Mouse (Mus musculus) lung, postnatal 0 days (tissue): ENCODE measurements around the gene Gstm1. TPM values are rescaled to one million over a fixed set of nuclear protein-coding genes. Genes with fewer than 3 reads are reported as not detected.
A peak's percentile ranks its signal among the peaks of the same experiment; 100 is the strongest.

Experiments
- ATAC-seq: fragments of 200-750 bp; cut with Nextera tagmentation; 2 replicates; pipeline ENCODE4 v1.8.0; 2017; ENCODE audit warnings: moderate library complexity
- DNase-seq: peaks from one replicate; pipeline ENCODE4 v3.0.0-alpha.2; 2016; ENCODE audit warnings: low spot score
- H3K27ac ChIP-seq: fragments of 300-500 bp; sonication (generic); 2 replicates; pipeline ENCODE4 v1.5.1; 2014; ENCODE audit warnings: antibody characterized with exemption, mild to moderate bottlenecking, low read length, mixed read lengths
- H3K27me3 ChIP-seq: fragments of 300-500 bp; sonication (generic); replicated peaks from 2 replicates; pipeline ENCODE4 v1.6.1; 2014; ENCODE audit warnings: low read length, mixed read lengths; ENCODE audit not compliant: insufficient read depth
- H3K36me3 ChIP-seq: fragments of 300-500 bp; sonication (generic); 2 replicates; pipeline ENCODE4 v1.6.1; 2014; ENCODE audit warnings: low read length, mixed read lengths; ENCODE audit not compliant: insufficient read depth
- H3K4me1 ChIP-seq: fragments of 300-500 bp; sonication (generic); 2 replicates; pipeline ENCODE4 v1.6.1; 2014; ENCODE audit warnings: antibody characterized with exemption, low read depth, low read length, mixed read lengths; ENCODE audit not compliant: insufficient read depth
- H3K4me2 ChIP-seq: fragments of 300-500 bp; sonication (generic); replicated peaks from 2 replicates; pipeline ENCODE4 v1.6.1; 2014; ENCODE audit warnings: low read depth, mild to moderate bottlenecking, low read length, moderate library complexity, mixed read lengths
- H3K4me3 ChIP-seq: fragments of 300-500 bp; sonication (generic); 2 replicates; pipeline ENCODE4 v1.5.1; 2014; ENCODE audit warnings: low read depth, low read length
- H3K9ac ChIP-seq: fragments of 300-500 bp; sonication (generic); replicated peaks from 2 replicates; pipeline ENCODE4 v1.6.1; 2014; ENCODE audit warnings: low read depth, mild to moderate bottlenecking
- H3K9me3 ChIP-seq: fragments of 300-500 bp; sonication (generic); 2 replicates; pipeline ENCODE4 v1.6.1; 2016; ENCODE audit warnings: low read length, mixed read lengths
- CTCF ChIP-seq: IDR thresholded peaks from 2 replicates; pipeline ENCODE4 v1.5.1; 2016; ENCODE audit warnings: antibody characterized with exemption, mild to moderate bottlenecking
- EP300 ChIP-seq: IDR thresholded peaks from 2 replicates; pipeline ENCODE4 v1.6.1; 2016; ENCODE audit warnings: antibody characterized with exemption, mild to moderate bottlenecking, control low read depth
- WGBS: fragments of 180-500 bp; shearing (Covaris S2); extraction: QIAGEN DNeasy Blood & Tissue Kit; methylation state at CpG from one replicate; pipeline ENCODE4 v1.1.7; 2014; 5-methylcytosine and 5-hydroxymethylcytosine counted together
- polyA plus RNA-seq: library from polyadenylated mRNA; unstranded; fragments of >200 nt; fragmentation: Nextera tagmentation; extraction: Ambion mirVana; gene quantifications from 2 replicates; pipeline ENCODE4 v1.2.1, GENCODE M21; 2015

Gstm1 gene
- polyA plus RNA-seq, 1 experiment from 2014 or later = 249 TPM

- Histone ChIP-seq H3K4me2 (no peak overlapping the region), H3K27me3 (no peaks in the 10 kb centered on the region), H3K4me3 (no peak overlapping the region), H3K9ac (no peak overlapping the region), H3K36me3 (no peaks in the 10 kb centered on the region), H3K27ac (no peak overlapping the region), H3K9me3 (no peaks in the 10 kb centered on the region), H3K4me1 (no peaks in the 10 kb centered on the region)
- TF ChIP-seq CTCF = no peak
- 84% methylated on average over 5 of the region's 5 CpGs for WGBS
- DNase-seq (no peak), ATAC-seq (no peak)
These were observed 32.7 kb upstream of the Gstm1 start for GRCm38 (mm10) chr3:108050493-108050892.

- 35% methylated on average over 3 of the region's 3 CpGs for WGBS
These were observed 30.5 kb upstream of the Gstm1 start for GRCm38 (mm10) chr3:108048306-108048705.

GRCm38 (mm10) chr3:108046944-108047655, 29.3 kb upstream of the Gstm1 start:
- H3K27ac ChIP-seq = no peak overlapping the region
- no peak overlapping the region for H3K4me2 ChIP-seq
- H3K36me3 ChIP-seq = no peaks in the 10 kb centered on the region
- WGBS = 76% methylated on average over 2 of the region's 2 CpGs
- no peak overlapping the region for H3K4me3 ChIP-seq
- TF ChIP-seq CTCF (no peak), EP300 (no peak)
- no peaks in the 10 kb centered on the region for H3K9me3 ChIP-seq
- H3K4me1 ChIP-seq = no peaks in the 10 kb centered on the region; the same call in 1 of the 2 replicates
- H3K27me3 ChIP-seq = no peaks in the 10 kb centered on the region
- no peak overlapping the region for H3K9ac ChIP-seq
- DNase-seq (no peak), ATAC-seq (no peak)

More at GRCm38 (mm10) chr3:108048306-108048705, 30.5 kb upstream of the Gstm1 start:
- H3K4me2 ChIP-seq = no peak overlapping the region
- no peaks in the 10 kb centered on the region for H3K9me3 ChIP-seq
- no peak overlapping the region for H3K9ac ChIP-seq
- no peak overlapping the region for H3K27ac ChIP-seq
- H3K27me3 ChIP-seq = no peaks in the 10 kb centered on the region
- no peak overlapping the region for H3K4me3 ChIP-seq
- no peaks in the 10 kb centered on the region; the same call in 1 of the 2 replicates for H3K4me1 ChIP-seq
- no peak for DNase-seq
- no peaks in the 10 kb centered on the region for H3K36me3 ChIP-seq
- ATAC-seq = no peak
- TF ChIP-seq EP300 (no peak), CTCF (no peak)

GRCm38 (mm10) chr3:108044394-108045140, 26.8 kb upstream of the Gstm1 start, which contains the start of gene Gstm4:
Gene Gstm4 (minus strand): TSS chr3:108044894.
- ATAC-seq = peak; percentile 99
- peak within 1 kb of the TSS; percentile 60 for H3K27ac ChIP-seq
- H3K36me3 ChIP-seq = no peaks in the 10 kb centered on the region
- peak; percentile 97 for DNase-seq
- peak within 1 kb of the TSS; percentile 33; the same call in 1 of the 2 replicates for H3K9ac ChIP-seq
- no peaks in the 10 kb centered on the region for H3K27me3 ChIP-seq
- peak within 1 kb of the TSS; percentile 70 for H3K4me2 ChIP-seq
- WGBS = 5% methylated on average over 29 of the region's 29 CpGs
- TF ChIP-seq CTCF (peak; percentile 49), EP300 (no peak)
- peak within 1 kb of the TSS; percentile 47 for H3K4me3 ChIP-seq
- H3K4me1 ChIP-seq = no peaks in the 10 kb centered on the region; the same call in 1 of the 2 replicates
- no peaks in the 10 kb centered on the region for H3K9me3 ChIP-seq

DNA sequence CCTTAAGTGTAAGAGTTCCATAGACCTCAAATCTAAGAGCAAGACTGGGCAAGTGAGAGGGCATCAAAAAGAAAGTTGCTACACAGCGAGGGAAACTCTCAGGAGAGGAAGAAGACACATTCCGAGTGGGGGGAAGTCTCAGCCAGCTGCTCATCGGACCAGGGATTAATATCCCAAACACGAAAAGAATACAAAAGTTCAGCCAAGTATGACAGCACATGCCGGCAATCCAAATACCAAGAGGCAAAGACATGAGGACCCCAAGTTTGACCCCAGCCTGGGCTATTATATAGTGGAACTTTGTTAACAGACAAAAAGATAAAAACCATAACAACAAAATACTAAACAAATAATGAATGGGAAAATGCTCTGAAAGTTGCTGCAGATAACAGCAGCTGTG, 15.4 kb upstream of the Gstm1 start:
- 42% methylated on average over 5 of the region's 5 CpGs for WGBS
- ATAC-seq (peak; percentile 75), DNase-seq (peak; percentile 73)

GRCm38 (mm10) chr3:108032113-108032512, 14.3 kb upstream of the Gstm1 start:
- no peak overlapping the region for H3K9ac ChIP-seq
- ATAC-seq (peak; percentile 60), DNase-seq (peak; percentile 64)
- no peak overlapping the region for H3K4me2 ChIP-seq
- no peaks in the 10 kb centered on the region for H3K4me1 ChIP-seq
- no peak overlapping the region for H3K27ac ChIP-seq
- no peaks in the 10 kb centered on the region for H3K36me3 ChIP-seq
- no peak for TF ChIP-seq EP300
- TF ChIP-seq CTCF = no peak
- H3K4me3 ChIP-seq = no peak overlapping the region
- H3K27me3 ChIP-seq = no peaks in the 10 kb centered on the region
- H3K9me3 ChIP-seq = no peaks in the 10 kb centered on the region

More for the DNA sequence above, 15.4 kb upstream of the Gstm1 start:
- TF ChIP-seq EP300 (0 out of 2 replicates have a peak, but pooled peaks have one; percentile 24), CTCF (no peak)
- H3K36me3 ChIP-seq = no peaks in the 10 kb centered on the region
- H3K4me1 ChIP-seq = no peaks in the 10 kb centered on the region
- H3K9ac ChIP-seq = no peak overlapping the region
- H3K27me3 ChIP-seq = no peaks in the 10 kb centered on the region
- no peak overlapping the region for H3K27ac ChIP-seq
- no peaks in the 10 kb centered on the region for H3K9me3 ChIP-seq
- H3K4me3 ChIP-seq = no peak overlapping the region
- H3K4me2 ChIP-seq = no peak overlapping the region
